Mouse (Mus musculus) heart, adult 2 months (tissue): ENCODE data around the gene Fam71d. TPM values are rescaled to one million over a fixed set of nuclear protein-coding genes. Genes with fewer than 3 reads are reported as not detected.

Experiments
- DNase-seq, 2 experiments: peaks; one replicate each; pipeline ENCODE4 v3.0.0; 2021
- H3K27ac ChIP-seq: fragments of 200-600 bp; 2 replicates; pipeline ENCODE4 v1.8.1; 2022
- H3K27me3 ChIP-seq: fragments of 200-500 bp; 2 replicates; pipeline ENCODE4 v1.6.1; 2012; ENCODE audit warnings: mild to moderate bottlenecking, low read length, inconsistent platforms, mixed read lengths; ENCODE audit not compliant: control insufficient read depth, insufficient read depth
- H3K36me3 ChIP-seq: fragments of 200-500 bp; 2 replicates; pipeline ENCODE4 v1.6.1; 2012; ENCODE audit warnings: low read length, inconsistent platforms; ENCODE audit not compliant: control insufficient read depth, insufficient read depth
- H3K4me1 ChIP-seq: fragments of 200-500 bp; 2 replicates; pipeline ENCODE4 v1.6.1; 2011; ENCODE audit warnings: low read length; ENCODE audit not compliant: control insufficient read depth, insufficient read depth
- H3K4me3 ChIP-seq: fragments of 200-600 bp; 2 replicates; pipeline ENCODE4 v1.8.1; 2022
- H3K79me2 ChIP-seq: fragments of 200-500 bp; replicated peaks from 2 replicates; pipeline ENCODE4 v1.6.1; 2012; ENCODE audit warnings: mild to moderate bottlenecking, inconsistent platforms, low read length, moderate library complexity, mixed read lengths; ENCODE audit not compliant: control insufficient read depth, insufficient read depth
- H3K9ac ChIP-seq: fragments of 200-500 bp; 2 replicates; pipeline ENCODE4 v1.6.1; 2012; ENCODE audit warnings: low read depth, mild to moderate bottlenecking, control low read depth, inconsistent platforms, low read length, mixed read lengths
- CTCF ChIP-seq: fragments of 200-600 bp; IDR thresholded peaks from 2 replicates; pipeline ENCODE4 v1.8.1; 2022; ENCODE audit warnings: antibody characterized with exemption, mild to moderate bottlenecking, moderate library complexity
- EP300 ChIP-seq: fragments of 200-500 bp; IDR thresholded peaks from 2 replicates; pipeline ENCODE4 v1.6.1; 2011; ENCODE audit warnings: low read depth, low read length, control low read depth; ENCODE audit not compliant: insufficient read depth
- POLR2A ChIP-seq: fragments of 200-500 bp; IDR thresholded peaks from 2 replicates; pipeline ENCODE4 v1.6.1; 2011; ENCODE audit warnings: mild to moderate bottlenecking, low read depth, low read length, control low read depth; ENCODE audit not compliant: insufficient read depth
- WGBS: fragments of 180-500 bp; shearing (Covaris S2); methylation state at CpG from one replicate; pipeline ENCODE4 v1.1.7; 2018; 5-methylcytosine and 5-hydroxymethylcytosine counted together
- intact Hi-C: fragments of 180-260 bp; cut with DNase I; formaldehyde crosslinking; loops from one replicate; pipeline ENCODE4 v1.15.1; 2025
- long read RNA-seq: library from polyadenylated mRNA; stranded (forward); transcript quantifications from one replicate; pipeline ENCODE4 v2.0.0, GENCODE M21; 2021
- polyA plus RNA-seq: library from polyadenylated mRNA; depleted of rRNA; stranded (reverse); fragments of >200 nt; gene quantifications from 2 replicates; pipeline ENCODE4 v1.2.3, GENCODE M21; 2012; rRNA removed
- total RNA-seq, 2 experiments: library from RNA; stranded (reverse); gene quantifications; 2 replicates each; pipeline ENCODE4 v1.2.3; 2021

Fam71d gene
- total RNA-seq (not detected), polyA plus RNA-seq (0.12 and 0.41 TPM in 2 replicates)
- long read RNA-seq, result 0 reads

GRCm38 (mm10) chr12:78691325-78691724 is at the start of gene Fam71d:
TSS of gene Fam71d (plus strand) at chr12:78691535.
- WGBS, result 76% methylated on average over 1 of the region's 1 CpGs
- Histone ChIP-seq H3K79me2 (no peaks in the 10 kb centered on the region), H3K4me3 (no peak within 1 kb of the TSS), H3K27me3 (no peaks in the 10 kb centered on the region), H3K36me3 (no peaks in the 10 kb centered on the region), H3K4me1 (no peaks in the 10 kb centered on the region), H3K27ac (no peak within 1 kb of the TSS), H3K9ac (no peak within 1 kb of the TSS)
- intact Hi-C loops, result no loop called here
- DNase-seq, result no peak
- no peak for TF ChIP-seq POLR2A
- no peak for TF ChIP-seq CTCF
- no peak for TF ChIP-seq EP300

- Histone ChIP-seq H3K79me2 (no peaks in the 10 kb centered on the region), H3K9ac (no peak overlapping the region), H3K27me3 (no peaks in the 10 kb centered on the region), H3K4me1 (peaks cover 2% of the 10 kb centered on the region; the same call in 1 of the 2 replicates), H3K36me3 (peaks cover 4% of the 10 kb centered on the region; the same call in 1 of the 2 replicates), H3K27ac (no peak overlapping the region), H3K4me3 (no peak overlapping the region)
- TF ChIP-seq EP300, result no peak
- no peak for TF ChIP-seq CTCF
- no peak for TF ChIP-seq POLR2A
- intact Hi-C loops, result no loop called here
- no peak for DNase-seq
- 92% methylated on average over 2 of the region's 2 CpGs for WGBS
These were observed 47.6 kb upstream of the Fam71d start for GRCm38 (mm10) chr12:78643691-78644090.

GRCm38 (mm10) chr12:78645282-78645681 is 46.1 kb upstream of the Fam71d start:
- no peak overlapping the region for H3K9ac ChIP-seq
- H3K36me3 ChIP-seq, result no peaks in the 10 kb centered on the region
- WGBS, result 82% methylated on average over 1 of the region's 1 CpGs
- DNase-seq, result no peak
- no peaks in the 10 kb centered on the region for H3K27me3 ChIP-seq
- peaks cover 2% of the 10 kb centered on the region; the same call in 1 of the 2 replicates for H3K4me1 ChIP-seq
- H3K27ac ChIP-seq, result no peak overlapping the region
- H3K4me3 ChIP-seq, result no peak overlapping the region
- H3K79me2 ChIP-seq, result no peaks in the 10 kb centered on the region
- TF ChIP-seq POLR2A (no peak), CTCF (no peak), EP300 (no peak)
- intact Hi-C loops, result no loop called here

- DNase-seq, result no peak
- WGBS, result 37% methylated on average over 2 of the region's 2 CpGs
- H3K27me3 ChIP-seq, result no peaks in the 10 kb centered on the region
- H3K4me3 ChIP-seq, result no peak overlapping the region
- H3K4me1 ChIP-seq, result no peaks in the 10 kb centered on the region
- H3K27ac ChIP-seq, result no peak overlapping the region
- TF ChIP-seq POLR2A, result no peak
- no peak for TF ChIP-seq EP300
- no peak for TF ChIP-seq CTCF
- no peaks in the 10 kb centered on the region for H3K36me3 ChIP-seq
- intact Hi-C loops, result no loop called here
- no peaks in the 10 kb centered on the region for H3K79me2 ChIP-seq
- no peak overlapping the region for H3K9ac ChIP-seq
These were observed 31.5 kb upstream of the Fam71d start for GRCm38 (mm10) chr12:78659718-78660304.

GRCm38 (mm10) chr12:78678101-78678806 is 13.1 kb upstream of the Fam71d start:
- no peaks in the 10 kb centered on the region for H3K79me2 ChIP-seq
- H3K36me3 ChIP-seq, result no peaks in the 10 kb centered on the region
- no peak overlapping the region for H3K9ac ChIP-seq
- no peak overlapping the region for H3K4me3 ChIP-seq
- 86% methylated on average over 5 of the region's 5 CpGs for WGBS
- no peaks in the 10 kb centered on the region for H3K27me3 ChIP-seq
- TF ChIP-seq POLR2A (no peak), CTCF (no peak), EP300 (no peak)
- DNase-seq, result no peak
- intact Hi-C loops, result no loop called here
- no peaks in the 10 kb centered on the region for H3K4me1 ChIP-seq
- no peak overlapping the region for H3K27ac ChIP-seq

GRCm38 (mm10) chr12:78678807-78679189 is 12.5 kb upstream of the Fam71d start:
- TF ChIP-seq CTCF, result no peak
- TF ChIP-seq EP300, result no peak
- TF ChIP-seq POLR2A, result no peak
- 92% methylated on average over 2 of the region's 2 CpGs for WGBS
- Histone ChIP-seq H3K36me3 (no peaks in the 10 kb centered on the region), H3K9ac (no peak overlapping the region), H3K4me3 (no peak overlapping the region), H3K4me1 (no peaks in the 10 kb centered on the region), H3K27me3 (no peaks in the 10 kb centered on the region), H3K79me2 (no peaks in the 10 kb centered on the region), H3K27ac (no peak overlapping the region)
- DNase-seq, result no peak
- intact Hi-C loops, result no loop called here
